ENCODE assay signal across 17 mouse cellular contexts in the genomic region with DNA sequence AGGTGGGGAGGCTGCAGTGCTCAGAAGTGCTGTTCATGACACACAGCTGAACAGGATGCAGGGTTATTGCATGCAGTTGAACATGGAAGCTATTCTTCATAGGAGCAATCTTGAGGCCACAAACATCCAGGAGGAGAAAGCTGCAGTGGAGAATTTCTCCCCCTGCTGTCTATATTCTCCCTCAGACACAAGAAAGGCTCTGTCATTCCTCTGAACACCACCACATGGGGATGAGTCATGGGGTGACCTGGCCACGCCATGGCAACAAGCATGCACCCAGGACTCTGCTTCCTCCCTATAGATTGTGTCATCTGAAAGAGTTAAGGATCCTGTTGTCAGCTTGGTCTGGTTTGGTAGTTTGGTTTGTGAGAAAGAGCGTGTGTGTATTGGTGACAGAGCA.
DNase-seq lines count a peak whose midpoint lies in the region; ATAC-seq lines count a peak whose summit lies in the region.
"Had no signal": no experiment of that assay in that cellular context is flagged by ENCODE, and none has a peak within 500 bp of the region (broad histone marks: within the 10 kb centered on the region; RNA-seq: fewer than 3 reads in every experiment).

No protein-coding gene starts in this region.

- 96% methylated on average over 2 of the region's 2 CpGs for WGBS in hindbrain, embryonic 12.5 days

- no peak overlapping the region for H3K4me2 ChIP-seq in hindbrain, embryonic 12.5 days (replicated peaks)
- H3K4me2 ChIP-seq: midbrain, embryonic 15.5 days had no signal

- no peak overlapping the region for H3K27ac ChIP-seq in hindbrain, embryonic 12.5 days
- H3K27ac ChIP-seq: midbrain, embryonic 15.5 days had no signal

- H3K9ac ChIP-seq in hindbrain, embryonic 12.5 days = no peak overlapping the region
- H3K9ac ChIP-seq: midbrain, embryonic 15.5 days had no signal

- no peaks in the 10 kb centered on the region for H3K36me3 ChIP-seq in hindbrain, embryonic 12.5 days
- H3K36me3 ChIP-seq: midbrain, embryonic 15.5 days had no signal

- no peak overlapping the region for H3K4me3 ChIP-seq in hindbrain, embryonic 12.5 days
- H3K4me3 ChIP-seq: forebrain, embryonic 10.5 days; midbrain, embryonic 15.5 days had no signal

- no peak for ATAC-seq in hindbrain, embryonic 12.5 days (ENCODE audit: low FRiP score)
- ATAC-seq: hindbrain, embryonic 16.5 days; midbrain, embryonic 15.5 days had no signal

- H3K27me3 ChIP-seq in hindbrain, embryonic 12.5 days = no peaks in the 10 kb centered on the region
- H3K27me3 ChIP-seq: midbrain, embryonic 15.5 days had no signal

- H3K9me3 ChIP-seq in hindbrain, embryonic 12.5 days (replicated peaks) = no peaks in the 10 kb centered on the region
- H3K9me3 ChIP-seq: forebrain, embryonic 10.5 days; midbrain, embryonic 15.5 days had no signal

- peak; percentile 59 for DNase-seq in lung, postnatal 36 days
- no peak for DNase-seq in lung, postnatal 14 days
- DNase-seq in MN1 (ENCODE audit: low spot score) = peak; percentile 59
- peak; percentile 43 for DNase-seq in c-Kit-positive CD71-negative TER-119-negative erythroid progenitor cells, embryonic 14.5 days (ENCODE audit: low read depth)
- DNase-seq in cerebellum, postnatal 4 days (ENCODE audit: low spot score in 2 of 2) = no peak
- no peak for DNase-seq in spleen, postnatal 36 days (ENCODE audit: low spot score in 2 of 2)
- DNase-seq: cerebellum, adult 8-10 months; gastrocnemius, postnatal 14 days; heart, postnatal 14 days; kidney, adult 18-20 months; kidney, postnatal 36 days; right cerebral cortex, adult 18-20 months; thymus, adult 2 months had no signal

- peaks cover 32% of the 10 kb centered on the region for H3K4me1 ChIP-seq in hindbrain, embryonic 12.5 days

Comparison
In these comparisons a context has a peak if more than half of its experiments do, and no peak if none do; other contexts are left out.
1. DNase-seq: peak in lung, postnatal 36 days (single experiment), MN1 (single experiment) and c-Kit-positive CD71-negative TER-119-negative erythroid progenitor cells, embryonic 14.5 days (single experiment); none in lung, postnatal 14 days (single experiment), cerebellum, postnatal 4 days (0 of 2) and spleen, postnatal 36 days (0 of 2).